Mouse (Mus musculus) kidney, adult 2 months (tissue): Measurements from ENCODE around the gene Irf2.

Experiments
- CTCF ChIP-seq: fragments of 200-500 bp; conservative IDR thresholded peaks from 2 replicates; pipeline ENCODE4 v1.5.1; 2011; ENCODE audit warnings: low read depth, mild to moderate bottlenecking, control low read depth, low read length, moderate library complexity, mixed read lengths; ENCODE audit not compliant: insufficient read depth, insufficient read length
- POLR2A ChIP-seq: fragments of 200-500 bp; IDR thresholded peaks from one replicate; pipeline ENCODE4 v1.6.1; 2011; ENCODE audit warnings: low read depth, low read length, control low read depth

DNA sequence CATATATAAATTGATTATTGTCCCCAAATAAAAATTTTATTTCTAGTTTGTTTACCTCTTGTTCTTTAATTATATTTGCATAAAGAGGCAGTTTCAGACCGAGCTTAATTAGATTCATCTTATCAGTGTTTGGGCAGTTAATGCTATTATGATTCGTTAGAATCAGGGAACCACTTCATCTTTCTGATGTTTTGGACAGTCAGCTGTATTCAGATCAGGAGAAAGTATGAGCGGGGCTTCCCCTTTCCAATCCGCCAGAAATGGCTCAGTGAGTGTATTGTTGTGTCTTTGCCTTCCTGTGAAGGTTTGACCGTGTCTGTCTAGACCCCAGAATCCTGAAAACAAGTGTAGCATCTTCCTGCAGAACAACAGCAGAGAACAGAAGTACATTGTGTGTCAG lies 97.4 kb downstream of the Irf2 start:
- TF ChIP-seq POLR2A, result no peak
- no peak for TF ChIP-seq CTCF
